Mouse (Mus musculus) B cell, adult 67 days (primary cell): ENCODE data around the gene Ovol2. TPM values are rescaled to one million over a fixed set of nuclear protein-coding genes. Genes with fewer than 3 reads are reported as not detected.

Experiments used
- total RNA-seq, 2 experiments: library from RNA; stranded (reverse); gene quantifications; 4 replicates each; pipeline ENCODE4 v1.2.4; 2023

The Ovol2 gene
- total RNA-seq = not detected

DNA sequence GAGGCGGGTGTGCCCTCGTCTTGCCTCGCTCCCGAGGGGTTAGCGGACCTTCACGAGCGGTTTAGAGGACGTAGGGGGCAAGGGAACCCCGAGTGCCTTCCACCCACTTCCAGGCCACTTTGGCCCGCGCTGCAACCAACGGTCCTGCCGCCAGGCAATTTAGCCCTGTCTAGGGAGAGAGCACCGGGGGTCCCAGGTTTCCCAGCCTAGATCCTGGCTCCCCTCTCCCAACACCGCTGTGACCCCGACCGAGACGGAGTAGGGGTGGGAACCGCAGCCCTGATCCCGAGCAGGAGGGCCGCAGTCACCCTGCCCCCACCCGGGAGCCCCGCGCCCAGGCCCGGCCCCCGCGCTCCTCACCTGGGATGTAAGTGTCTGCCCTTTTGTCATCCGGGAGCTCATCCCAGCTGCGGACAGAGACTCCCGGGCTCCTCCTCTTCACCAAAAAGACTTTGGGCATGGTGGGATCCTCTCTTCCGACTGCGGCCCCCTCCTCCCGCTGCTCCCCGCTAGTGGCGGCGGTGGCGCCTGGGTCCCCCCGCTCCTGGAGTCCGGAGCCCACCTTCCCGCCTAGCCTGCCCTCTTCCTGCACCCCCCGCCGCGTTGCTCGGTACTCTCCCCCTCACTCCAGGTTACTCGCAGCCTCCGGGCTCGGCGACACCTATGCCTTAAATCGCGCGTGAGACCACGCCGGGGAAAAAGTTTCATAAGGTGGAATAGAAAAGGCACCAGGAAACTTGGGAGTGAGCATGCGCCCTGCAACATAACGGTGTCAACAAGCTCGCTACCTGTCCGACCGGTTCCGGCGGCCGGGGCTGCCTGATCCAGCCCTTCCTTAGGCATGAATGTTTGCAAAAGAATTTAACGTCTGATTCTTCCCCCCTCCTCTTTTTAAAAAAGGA, at the start of gene Ovol2:
Ovol2 (minus strand) TSS at position 746 of the 902 bp plus-strand sequence.

DNA sequence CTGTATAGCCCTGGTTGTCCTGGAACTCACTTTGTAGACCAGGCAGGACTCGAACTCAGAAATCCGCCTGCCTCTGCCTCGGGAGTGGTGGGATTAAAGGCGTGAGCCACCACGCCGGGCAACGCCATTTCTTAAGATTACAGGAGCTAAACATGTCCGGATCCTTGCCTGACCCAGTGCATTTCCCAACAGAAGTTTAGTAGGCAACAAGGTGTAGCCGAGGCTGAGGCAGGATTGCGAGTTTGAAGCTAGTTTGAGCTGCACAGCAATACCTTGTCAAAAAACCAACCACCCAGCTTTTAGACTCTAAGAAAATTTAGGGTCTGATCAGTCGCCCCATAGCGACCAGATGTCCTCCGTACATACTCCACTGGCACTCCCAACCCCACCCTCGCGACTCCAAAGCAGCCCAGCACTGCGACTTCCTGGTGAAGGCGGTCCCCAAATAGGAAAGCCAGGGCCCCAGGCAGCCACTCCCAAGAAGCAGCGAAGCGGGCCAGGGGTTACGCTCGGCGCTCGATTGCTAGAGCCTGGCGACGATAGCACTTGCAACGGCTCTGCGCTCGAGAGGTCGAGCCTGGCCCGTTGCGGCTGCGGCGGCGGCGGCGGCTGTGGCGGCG, 36.6 kb upstream of the Ovol2 start, which contains the start of the genes Kat14 and Pet117:
Kat14 (plus strand) TSS at position 584 of the 620 bp plus-strand sequence.
Pet117 (plus strand) TSS at position 597 of the 620 bp plus-strand sequence.

DNA sequence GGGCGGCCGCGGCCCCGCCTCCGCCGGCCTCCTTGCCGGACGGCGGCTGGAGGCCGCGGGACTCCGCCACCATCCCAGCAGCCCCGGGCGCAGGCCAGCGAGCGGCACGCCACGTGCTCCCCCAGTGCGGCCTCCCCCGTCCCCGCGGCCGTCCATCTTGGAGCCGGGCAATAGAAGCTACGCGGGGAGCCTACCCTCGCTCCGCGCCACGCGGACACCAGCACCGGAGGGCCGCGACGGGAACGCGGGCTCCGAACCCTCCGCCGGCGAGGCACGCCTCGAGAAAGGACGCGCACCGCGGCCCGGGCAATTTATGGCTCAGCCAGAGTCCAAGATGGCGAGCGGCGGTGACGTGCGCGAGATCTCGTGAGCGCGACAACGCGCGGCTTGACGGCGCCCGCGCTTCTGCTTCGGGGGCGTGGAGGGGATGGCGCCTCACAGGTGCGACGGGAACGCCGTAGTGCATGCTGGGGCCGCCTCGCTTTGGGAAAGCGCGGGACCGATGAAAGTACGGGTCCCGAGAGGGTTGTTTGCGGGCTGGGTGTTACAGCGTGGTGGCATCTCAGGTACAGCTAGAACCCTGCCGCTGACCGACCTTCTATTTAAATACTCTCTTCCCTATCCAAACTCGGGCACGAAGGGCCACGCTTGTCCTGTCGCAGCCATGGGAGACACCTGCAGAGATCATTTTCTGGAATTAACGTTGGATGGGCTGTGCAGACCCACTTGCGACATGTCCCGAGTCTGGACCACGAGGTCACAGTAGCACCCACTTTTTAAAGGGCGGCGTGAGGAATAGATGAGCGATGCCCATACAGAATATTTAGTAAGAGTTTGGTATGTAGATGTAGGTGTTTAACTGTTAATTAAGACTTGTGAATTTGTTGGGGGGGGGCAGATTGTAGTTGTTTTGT, 61.2 kb downstream of the Ovol2 start, which contains the start of the genes Mgme1 and Snx5:
Mgme1 (plus strand) TSS at position 157 of the 914 bp plus-strand sequence.
Snx5 (minus strand) TSS at position 400 of the 914 bp plus-strand sequence.

Other genes starting within 250 kb of the Ovol2 start
- gene Mgme1, start 61.5 kb downstream of the Ovol2 start, total RNA-seq = 10 to 100 TPM in 1 of 2 experiments, 1 to 10 TPM in 1; 9.8 to 10.3 TPM
- 1,000 to 10,000 TPM; 1,002 to 1,255 TPM for gene Snx5, start 61.2 kb downstream of the Ovol2 start, total RNA-seq
- gene Kat14, start 36.8 kb upstream of the Ovol2 start, total RNA-seq = 10 to 100 TPM; 32.2 to 43.7 TPM
- gene Pet117, start 36.9 kb upstream of the Ovol2 start, total RNA-seq = 10 to 100 TPM; 12.2 to 13.3 TPM
- under 1 TPM in 1 of 2 experiments, not detected in 1; 0.26 TPM for gene Dzank1, start 195.3 kb upstream of the Ovol2 start, total RNA-seq
- 10 to 100 TPM; 34.9 to 51.3 TPM for gene Polr3f, start 195.6 kb upstream of the Ovol2 start, total RNA-seq
- 1 to 10 TPM; 5.5 to 6.4 TPM for gene Rbbp9, start 218.7 kb upstream of the Ovol2 start, total RNA-seq
- 10 to 100 TPM; 50.2 to 73.2 TPM for gene Sec23b, start 224.1 kb upstream of the Ovol2 start, total RNA-seq